Mouse (Mus musculus) splenic B cell, adult 2 months (primary cell): Measurements from ENCODE around the gene Tlr4.
A peak's percentile ranks its signal among the peaks of the same experiment; 100 is the strongest.

ENCODE experiments used
- DNase-seq: peaks from one replicate; pipeline ENCODE4 v3.0.0-alpha.2; 2011; ENCODE audit warnings: low read depth, low spot score
- H3K27me3 ChIP-seq: 2 replicates; pipeline ENCODE4 v1.6.1; 2012; ENCODE audit warnings: mild to moderate bottlenecking, low read length, moderate library complexity, mixed read lengths; ENCODE audit not compliant: control insufficient read depth, poor library complexity, insufficient read depth, severe bottlenecking
- H3K36me3 ChIP-seq: 2 replicates; pipeline ENCODE4 v1.6.1; 2012; ENCODE audit warnings: mild to moderate bottlenecking, low read length, moderate library complexity, mixed read lengths; ENCODE audit not compliant: control insufficient read depth, poor library complexity, insufficient read depth, severe bottlenecking

The Tlr4 gene

GRCm38 (mm10) chr4:66938489-66939061, 111.2 kb downstream of the Tlr4 start:
- Histone ChIP-seq H3K27me3 (no peaks in the 10 kb centered on the region), H3K36me3 (no peaks in the 10 kb centered on the region)
- no peak for DNase-seq

- Histone ChIP-seq H3K36me3 (no peaks in the 10 kb centered on the region), H3K27me3 (no peaks in the 10 kb centered on the region)
- no peak for DNase-seq
Measured at GRCm38 (mm10) chr4:66941894-66942293, 114.5 kb downstream of the Tlr4 start.

- H3K36me3 ChIP-seq = no peaks in the 10 kb centered on the region
- peak; percentile 1 for DNase-seq
- H3K27me3 ChIP-seq = no peaks in the 10 kb centered on the region
Measured at GRCm38 (mm10) chr4:66943699-66944098, 116.3 kb downstream of the Tlr4 start.

- Histone ChIP-seq H3K27me3 (no peaks in the 10 kb centered on the region), H3K36me3 (no peaks in the 10 kb centered on the region)
- no peak for DNase-seq
Measured at GRCm38 (mm10) chr4:66947657-66948056, 120.3 kb downstream of the Tlr4 start.

GRCm38 (mm10) chr4:66974918-66975317, 147.5 kb downstream of the Tlr4 start:
- no peak for DNase-seq
- Histone ChIP-seq H3K36me3 (no peaks in the 10 kb centered on the region), H3K27me3 (no peaks in the 10 kb centered on the region)
